Mouse (Mus musculus) hindbrain, postnatal 0 days (tissue): ENCODE results near the gene 2310033P09Rik. TPM values are rescaled to one million over a fixed set of nuclear protein-coding genes. Genes with fewer than 3 reads are reported as not detected.

Experiments used
- ATAC-seq: fragments of 200-750 bp; cut with Nextera tagmentation; 2 replicates; pipeline ENCODE4 v1.8.0; 2017; ENCODE audit warnings: mild to moderate bottlenecking, moderate TSS enrichment, moderate library complexity
- DNase-seq: peaks from one replicate; pipeline ENCODE4 v3.0.0-alpha.2; 2015; ENCODE audit warnings: low spot score
- H3K27ac ChIP-seq: fragments of 300-500 bp; sonication (generic); 2 replicates; pipeline ENCODE4 v1.5.1; 2014; ENCODE audit warnings: mild to moderate bottlenecking
- H3K27me3 ChIP-seq: fragments of 300-500 bp; sonication (generic); 2 replicates; pipeline ENCODE4 v1.6.1; 2014; ENCODE audit warnings: low read length, mixed read lengths; ENCODE audit not compliant: insufficient read depth
- H3K36me3 ChIP-seq: fragments of 300-500 bp; sonication (generic); 2 replicates; pipeline ENCODE4 v1.6.1; 2014; ENCODE audit warnings: low read length, mixed read lengths; ENCODE audit not compliant: insufficient read depth
- H3K4me1 ChIP-seq: fragments of 300-500 bp; sonication (generic); 2 replicates; pipeline ENCODE4 v1.6.1; 2014; ENCODE audit warnings: antibody characterized with exemption, low read length, mixed read lengths; ENCODE audit not compliant: insufficient read depth
- H3K4me2 ChIP-seq: fragments of 300-500 bp; sonication (generic); 2 replicates; pipeline ENCODE4 v1.6.1; 2014; ENCODE audit warnings: low read depth, mild to moderate bottlenecking, low read length, moderate library complexity, mixed read lengths
- H3K4me3 ChIP-seq: fragments of 300-500 bp; sonication (generic); 2 replicates; pipeline ENCODE4 v1.5.1; 2014; ENCODE audit warnings: low read length
- H3K9ac ChIP-seq: fragments of 300-500 bp; sonication (generic); replicated peaks from 2 replicates; pipeline ENCODE4 v1.6.1; 2014; ENCODE audit warnings: mild to moderate bottlenecking, low read length, moderate library complexity, mixed read lengths
- H3K9me3 ChIP-seq: fragments of 300-500 bp; sonication (generic); 2 replicates; pipeline ENCODE4 v1.6.1; 2016; ENCODE audit warnings: low read length, mixed read lengths
- CTCF ChIP-seq: IDR thresholded peaks from 2 replicates; pipeline ENCODE4 v1.5.1; 2016; ENCODE audit warnings: antibody characterized with exemption, control low read depth, low read depth
- WGBS: fragments of 180-500 bp; shearing (Covaris S2); extraction: QIAGEN DNeasy Blood & Tissue Kit; methylation state at CpG from one replicate; pipeline ENCODE4 v1.1.7; 2014; 5-methylcytosine and 5-hydroxymethylcytosine counted together
- polyA plus RNA-seq: library from polyadenylated mRNA; unstranded; fragments of >200 nt; fragmentation: Nextera tagmentation; extraction: Ambion mirVana; gene quantifications from 2 replicates; pipeline ENCODE4 v1.2.1, GENCODE M21; 2015
- total RNA-seq: library from RNA; depleted of rRNA; stranded (reverse); fragments of >200 nt; gene quantifications from 2 replicates; pipeline ENCODE4 v1.2.3, GENCODE M21; 2014

The 2310033P09Rik gene
- total and polyA plus RNA-seq, 2 experiments from 2014 or later, result 4.3 to 24.8 TPM

DNA sequence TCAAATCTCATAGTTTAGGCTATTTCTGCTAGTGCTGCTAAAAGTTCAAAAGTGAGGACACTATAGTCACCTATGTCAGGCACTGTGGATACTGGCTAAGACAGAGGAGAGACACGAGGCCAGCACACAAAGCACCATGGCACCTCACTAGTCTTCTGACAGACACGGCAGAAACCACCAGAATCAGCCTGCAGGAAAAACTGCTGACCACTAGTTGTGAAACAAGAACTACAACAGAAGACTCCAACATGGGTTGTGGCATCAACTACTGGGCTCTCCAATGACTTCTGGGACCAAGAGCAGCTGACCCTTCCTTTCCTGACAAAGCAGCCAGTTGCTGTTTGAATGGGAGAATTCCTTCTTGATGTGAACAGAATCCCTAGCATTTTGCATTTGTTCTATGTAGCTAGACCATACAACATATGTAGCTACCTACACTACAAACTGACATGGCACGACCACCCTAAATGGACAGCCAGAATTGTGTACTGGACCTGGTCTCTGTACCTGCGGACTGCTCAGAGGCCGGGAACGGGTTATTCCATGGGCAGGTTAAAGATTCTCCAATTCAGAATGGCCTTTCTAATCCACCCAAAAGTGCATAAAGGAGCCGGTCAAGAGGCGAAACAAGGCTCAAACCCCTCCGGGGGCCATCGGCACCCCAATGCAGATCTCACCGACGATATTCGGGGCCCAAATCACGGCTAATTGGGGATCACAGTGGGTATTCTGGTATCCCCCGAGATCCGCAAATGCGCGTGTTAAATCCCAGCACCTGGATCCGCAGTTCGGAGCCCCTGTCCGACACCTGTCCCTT is 18.9 kb downstream of the 2310033P09Rik start:
- H3K4me1 ChIP-seq, result peaks cover 12% of the 10 kb centered on the region
- no peak for TF ChIP-seq CTCF
- no peaks in the 10 kb centered on the region for H3K9me3 ChIP-seq
- ATAC-seq, result no peak
- 3% methylated on average over 21 of the region's 21 CpGs for WGBS
- no peaks in the 10 kb centered on the region for H3K36me3 ChIP-seq
- H3K4me2 ChIP-seq, result peak overlapping the region; percentile 71
- H3K27ac ChIP-seq, result peak overlapping the region; percentile 94
- no peaks in the 10 kb centered on the region for H3K27me3 ChIP-seq
- peak overlapping the region; percentile 95 for H3K9ac ChIP-seq
- peak overlapping the region; percentile 93 for H3K4me3 ChIP-seq
- peak; percentile 17 for DNase-seq

DNA sequence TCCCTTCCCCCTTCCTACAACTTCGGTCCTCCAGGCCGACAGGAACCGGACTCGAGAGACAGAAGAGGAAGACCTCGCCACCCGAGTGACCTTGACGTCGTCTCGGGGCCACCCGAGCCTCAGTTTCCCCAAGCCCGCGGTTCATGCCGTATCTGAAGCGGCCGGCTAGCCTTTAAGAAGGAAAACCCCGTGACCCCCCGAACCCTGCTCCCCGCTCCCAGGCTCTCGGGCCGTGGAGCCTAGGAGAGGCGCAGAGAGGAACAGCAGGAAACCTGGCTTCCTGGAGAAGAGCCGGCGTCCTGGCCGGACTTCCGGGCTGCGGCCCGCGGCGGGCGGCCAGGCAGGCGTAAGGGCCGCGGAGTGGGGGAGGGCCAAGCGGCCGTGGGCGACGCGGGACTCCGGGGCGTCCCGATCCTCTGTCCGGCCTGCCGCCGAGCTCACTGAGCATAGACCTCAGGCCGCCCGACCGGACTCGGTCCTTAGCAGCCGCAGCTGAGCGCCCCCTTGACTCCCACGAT is 19.5 kb downstream of the 2310033P09Rik start:
- peak overlapping the region; percentile 93 for H3K4me3 ChIP-seq
- H3K36me3 ChIP-seq, result no peaks in the 10 kb centered on the region
- H3K4me1 ChIP-seq, result peaks cover 12% of the 10 kb centered on the region
- DNase-seq, result no peak
- no peak for TF ChIP-seq CTCF
- H3K4me2 ChIP-seq, result peak overlapping the region; percentile 71
- peak; percentile 81 for ATAC-seq
- H3K9ac ChIP-seq, result peak overlapping the region; percentile 95
- peak overlapping the region; percentile 94 for H3K27ac ChIP-seq
- WGBS, result under 1% methylated on average over 49 of the region's 51 CpGs
- no peaks in the 10 kb centered on the region for H3K27me3 ChIP-seq
- H3K9me3 ChIP-seq, result no peaks in the 10 kb centered on the region

DNA sequence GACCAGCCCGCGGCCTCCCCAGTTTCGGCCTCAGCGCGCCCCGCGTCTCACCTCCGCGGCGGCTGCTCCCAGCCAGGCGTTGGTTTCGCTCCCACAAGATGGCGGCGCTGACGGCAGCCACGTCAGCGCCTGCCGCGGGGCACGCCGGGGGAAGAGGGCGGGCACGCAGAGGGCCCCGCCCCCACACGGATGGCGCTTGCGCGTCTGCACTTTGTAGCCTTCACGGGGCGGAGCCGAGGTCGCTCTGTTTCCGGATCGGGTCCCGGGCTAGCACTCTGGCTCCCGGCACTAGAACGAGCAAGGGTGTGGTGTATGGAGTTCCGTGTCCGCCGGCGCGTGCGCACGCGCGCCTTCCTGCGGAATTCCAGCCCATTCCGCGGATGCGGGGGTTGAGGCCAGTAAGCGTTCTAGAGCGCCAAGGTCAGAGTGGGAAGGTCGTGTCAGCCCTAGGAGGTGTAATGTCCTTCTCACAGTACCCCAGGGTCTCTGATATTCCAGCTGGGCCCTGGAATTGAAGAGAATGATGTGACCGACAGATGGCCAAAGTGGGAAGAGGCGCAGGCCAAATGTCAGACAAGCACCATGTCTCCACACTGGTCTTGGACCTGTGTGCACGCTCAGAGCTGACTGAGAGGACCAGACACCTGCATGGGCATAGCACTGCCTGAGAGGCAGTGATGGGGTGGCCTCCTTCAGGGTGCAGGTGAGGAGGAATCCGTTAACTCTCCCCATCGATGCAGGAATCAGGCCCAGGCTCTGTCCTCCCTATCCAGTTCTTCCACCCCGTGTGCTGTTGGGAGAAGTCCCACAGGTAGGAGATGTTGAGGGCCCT is 20.2 kb downstream of the 2310033P09Rik start, which contains the start of gene Arf1:
TSS of gene Arf1 (minus strand) at position 149 of the 832 bp plus-strand sequence.
- Histone ChIP-seq H3K9me3 (no peaks in the 10 kb centered on the region), H3K36me3 (no peaks in the 10 kb centered on the region), H3K4me2 (peak within 1 kb of the TSS; percentile 71), H3K27me3 (no peaks in the 10 kb centered on the region), H3K4me3 (peak within 1 kb of the TSS; percentile 93), H3K27ac (peak within 1 kb of the TSS; percentile 94), H3K9ac (peak within 1 kb of the TSS; percentile 95), H3K4me1 (peaks cover 12% of the 10 kb centered on the region)
- ATAC-seq, result peak; percentile 97
- TF ChIP-seq CTCF, result no peak
- 4% methylated on average over 58 of the region's 59 CpGs for WGBS
- DNase-seq, result peak; percentile 99

DNA sequence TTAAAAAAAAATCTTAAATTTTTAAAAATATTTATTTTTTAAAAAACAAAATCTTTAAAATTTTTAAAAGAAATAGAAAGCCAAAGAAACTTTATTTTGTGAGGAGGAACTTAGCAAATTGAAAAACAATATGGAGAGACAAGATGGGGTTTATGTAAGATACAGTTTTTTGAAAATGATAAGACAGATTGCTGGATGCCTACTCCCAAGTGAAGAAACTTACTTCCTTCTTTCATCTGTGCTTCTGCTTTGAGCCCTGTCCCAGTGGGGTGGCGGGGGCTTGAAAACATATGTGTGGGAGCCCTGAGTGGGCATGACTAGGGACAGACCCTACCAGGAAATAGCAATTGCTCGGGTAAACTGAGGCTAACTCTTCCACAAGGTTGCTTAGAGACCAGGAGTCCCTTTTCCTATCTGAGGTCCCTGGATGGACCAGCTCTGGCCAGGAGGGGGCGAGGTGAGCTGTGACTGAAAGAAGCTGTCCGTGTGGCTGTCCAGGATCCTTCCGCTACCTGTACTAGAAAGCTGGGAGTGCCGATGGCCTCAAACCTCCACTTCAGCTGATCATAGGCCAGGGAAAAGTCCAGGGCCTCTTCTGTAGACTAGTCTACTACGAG is 22.1 kb downstream of the 2310033P09Rik start:
- 15% methylated on average over 7 of the region's 7 CpGs for WGBS

GRCm38 (mm10) chr11:59232797-59233196 is 24.7 kb downstream of the 2310033P09Rik start:
- Histone ChIP-seq H3K4me2 (no peak overlapping the region), H3K27me3 (no peaks in the 10 kb centered on the region), H3K4me1 (peaks cover 4% of the 10 kb centered on the region; the same call in 1 of the 2 replicates), H3K9ac (no peak overlapping the region), H3K36me3 (no peaks in the 10 kb centered on the region), H3K4me3 (no peak overlapping the region), H3K27ac (no peak overlapping the region), H3K9me3 (no peaks in the 10 kb centered on the region)
- DNase-seq (no peak), ATAC-seq (no peak)
- TF ChIP-seq CTCF, result peak; percentile 38
- 85% methylated on average over 2 of the region's 2 CpGs for WGBS

More for the DNA sequence above, 22.1 kb downstream of the 2310033P09Rik start:
- ATAC-seq (no peak), DNase-seq (peak; percentile 68)
- no peak overlapping the region for H3K27ac ChIP-seq
- no peak overlapping the region for H3K4me2 ChIP-seq
- H3K9me3 ChIP-seq, result no peaks in the 10 kb centered on the region
- no peaks in the 10 kb centered on the region for H3K27me3 ChIP-seq
- H3K4me1 ChIP-seq, result peaks cover 12% of the 10 kb centered on the region
- H3K9ac ChIP-seq, result no peak overlapping the region
- no peaks in the 10 kb centered on the region for H3K36me3 ChIP-seq
- peak; percentile 76 for TF ChIP-seq CTCF
- H3K4me3 ChIP-seq, result no peak overlapping the region
